Mouse (Mus musculus): ENCODE data around the gene Camta2.

Gene Camta2

DNA sequence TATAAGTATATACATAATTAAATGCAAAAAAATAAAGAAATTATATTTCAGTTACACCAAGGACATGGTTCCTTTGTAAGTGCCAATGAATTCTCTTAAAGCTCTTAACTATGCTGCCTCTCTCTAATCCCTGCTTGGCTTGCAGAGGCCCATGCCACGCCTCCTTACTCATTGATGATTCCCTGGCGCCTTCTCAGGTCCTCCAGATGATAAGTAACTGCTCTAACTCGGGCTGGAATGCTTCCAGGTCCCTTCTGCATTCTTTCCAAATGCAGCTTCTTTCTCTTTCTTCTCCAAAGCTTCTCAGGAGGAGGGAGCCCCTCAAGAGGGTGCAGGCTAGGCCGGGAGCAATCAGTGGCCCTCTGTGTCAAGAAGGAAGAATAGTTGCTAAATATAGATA, 1.7 kb upstream of the Camta2 start:
- no peak for DNase-seq

DNA sequence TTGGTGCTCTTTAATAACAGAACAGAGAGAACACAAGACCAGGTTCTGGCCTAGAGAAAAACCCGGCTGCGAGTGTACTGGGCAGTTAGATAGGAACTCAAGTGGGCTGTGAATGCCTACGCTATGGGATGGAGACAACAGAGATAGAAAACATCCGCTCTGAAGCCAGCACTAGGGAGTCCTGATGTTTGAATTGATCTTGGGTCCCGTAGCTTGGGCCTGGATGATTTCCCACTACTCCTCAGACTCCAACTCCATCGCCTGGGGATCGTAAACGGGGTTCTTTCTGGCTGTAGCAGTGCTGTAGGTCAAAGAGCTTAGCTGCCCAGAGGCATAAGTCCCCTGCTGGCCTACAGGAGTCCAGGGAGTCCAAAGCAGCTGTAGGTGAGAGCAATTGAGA, 467 bp upstream of the Camta2 start:
- DNase-seq, result no peak

DNA sequence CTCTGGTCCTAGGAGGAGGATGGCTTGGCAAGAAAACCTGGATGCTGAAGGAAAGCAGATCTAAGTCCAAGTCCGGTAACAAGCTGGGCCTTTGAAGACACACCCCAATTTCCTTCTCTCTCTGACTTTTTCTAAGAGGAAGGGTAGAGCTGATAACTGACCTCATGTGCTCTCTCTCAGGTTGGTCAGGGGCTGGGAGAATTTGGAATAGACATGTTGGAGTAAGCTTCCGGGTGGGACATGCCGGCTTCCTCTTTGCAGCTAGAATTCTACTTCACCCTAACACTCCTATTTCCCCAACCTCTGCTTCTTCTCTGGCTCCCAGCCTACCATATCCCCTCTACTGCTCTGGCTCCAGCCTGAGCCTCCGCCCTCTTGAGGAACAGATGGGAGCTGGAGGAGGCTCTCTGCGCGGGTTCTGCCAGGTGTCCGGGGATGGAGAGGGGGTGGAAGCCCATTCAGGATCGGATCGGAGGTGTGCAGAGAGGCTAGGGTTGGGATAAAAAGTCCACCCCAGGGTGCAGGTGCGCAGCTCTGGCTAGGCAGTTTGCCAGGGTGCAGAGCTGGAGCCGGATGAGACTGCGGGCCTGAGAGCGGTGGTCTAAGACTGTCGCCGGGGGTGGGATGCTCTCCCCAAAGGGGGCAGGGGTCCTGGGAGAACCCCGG, 871 bp downstream of the Camta2 start:
- no peak for DNase-seq

DNA sequence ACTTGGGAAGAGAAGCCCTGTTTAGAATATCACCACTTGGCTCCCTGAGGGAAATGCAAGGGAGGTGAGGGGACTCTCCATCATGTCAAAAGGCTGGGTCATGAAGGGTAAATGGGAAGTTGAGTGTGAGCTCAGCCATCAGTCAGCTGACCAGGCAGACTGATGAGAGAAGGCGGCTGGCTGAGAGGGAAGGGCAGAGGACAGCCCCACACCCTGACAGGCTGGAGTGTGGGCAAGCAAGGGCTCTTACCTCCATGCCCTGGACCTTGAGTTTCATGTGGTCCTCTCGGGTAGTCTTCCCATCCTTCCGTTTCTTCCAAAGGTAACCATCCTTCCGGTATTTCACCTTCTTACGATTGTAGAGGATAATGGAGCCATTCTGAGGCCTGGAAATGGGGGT, 4.3 kb downstream of the Camta2 start:
- DNase-seq, result no peak

DNA sequence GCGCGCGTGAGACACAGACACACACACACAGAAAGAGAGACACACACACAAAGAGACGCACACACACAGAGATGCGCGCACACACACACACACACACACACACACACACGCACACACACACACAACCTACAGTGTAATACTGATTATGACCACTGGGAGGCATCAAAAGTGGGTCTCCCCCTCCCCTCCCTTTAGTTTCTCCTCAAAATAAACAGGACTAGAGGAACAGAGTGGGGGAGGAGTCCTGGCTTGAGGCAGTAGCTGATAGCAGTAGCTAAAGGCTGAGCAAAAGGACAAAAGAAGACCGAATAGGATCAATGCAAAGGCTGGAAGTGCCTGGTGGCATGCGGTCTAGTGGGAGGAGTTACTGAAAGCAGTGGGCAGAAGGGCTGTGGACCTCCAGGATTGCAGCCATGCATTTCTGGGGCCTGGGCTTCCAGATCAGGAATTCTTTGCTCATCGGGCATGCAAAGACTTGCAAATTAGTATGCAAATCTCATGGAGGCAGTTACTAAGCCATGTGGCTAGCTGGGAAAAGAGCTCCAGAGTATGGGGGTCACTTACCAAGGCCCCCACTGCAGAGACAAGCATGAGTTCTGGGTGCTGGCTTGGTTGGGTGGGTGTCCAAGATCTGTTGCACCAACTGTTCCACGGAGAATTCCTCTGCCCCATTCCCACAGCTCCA, 5.9 kb downstream of the Camta2 start:
- no peak for DNase-seq

DNA sequence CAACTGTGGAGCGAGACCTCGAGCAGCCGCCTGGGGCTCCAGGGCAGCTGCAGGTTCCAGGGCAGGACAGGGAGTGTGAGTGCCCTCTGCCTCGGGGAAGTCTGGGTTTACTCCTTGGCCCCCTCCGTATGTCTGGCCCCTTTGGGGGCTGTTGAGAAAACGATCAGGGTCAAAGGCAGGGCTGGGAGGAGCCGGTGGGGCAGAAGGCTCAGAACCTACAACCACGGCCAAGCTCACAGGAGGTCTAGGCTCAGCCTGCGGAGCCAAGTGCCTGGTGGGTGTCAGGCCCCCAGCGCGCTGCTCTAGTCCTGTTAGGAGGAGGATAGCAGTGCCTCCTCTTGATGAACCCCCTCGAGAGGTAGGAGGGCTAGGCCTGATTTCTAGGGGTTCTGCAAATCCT, 6.7 kb downstream of the Camta2 start:
- DNase-seq, result no peak

DNA sequence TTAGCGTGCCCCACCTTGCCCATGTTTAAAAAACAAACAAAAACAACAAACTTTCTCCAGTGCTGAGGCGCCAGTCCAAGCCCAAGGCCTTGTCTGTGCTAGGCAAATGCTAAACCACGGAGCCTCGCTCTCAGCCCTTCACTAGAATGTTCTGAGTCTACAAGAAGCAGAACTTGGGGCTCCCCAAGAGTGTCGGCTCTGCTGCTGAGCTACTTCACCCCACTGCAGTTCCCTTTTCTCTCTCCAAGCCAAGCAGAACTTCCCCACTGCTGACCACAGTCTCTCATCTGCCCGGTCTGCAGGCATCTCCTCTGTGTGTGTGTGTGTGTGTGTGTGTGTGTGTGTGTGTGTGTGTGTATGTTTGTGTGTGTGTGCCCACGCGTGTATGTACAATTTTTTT, 8.0 kb downstream of the Camta2 start:
- DNase-seq, result no peak

DNA sequence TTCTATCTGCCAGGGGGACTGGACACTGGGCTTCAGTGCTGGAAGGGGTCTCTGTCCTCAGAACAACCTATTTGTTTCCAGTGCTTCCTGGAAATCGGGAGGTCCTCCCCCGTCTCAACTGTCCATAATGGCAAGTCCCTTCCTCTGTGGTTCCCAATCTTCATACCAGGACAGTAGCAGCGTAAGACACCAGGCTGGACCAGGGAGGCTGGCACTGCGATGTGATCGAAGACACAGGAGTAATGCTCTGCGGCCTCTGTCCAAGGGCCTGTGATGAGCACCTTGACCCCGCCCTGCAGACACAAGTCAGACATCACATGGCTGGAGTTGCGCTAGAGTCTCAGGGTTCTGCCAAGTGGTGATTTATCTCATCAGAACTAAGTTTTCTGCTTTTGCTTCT, 8.5 kb downstream of the Camta2 start:
- DNase-seq, result no peak

DNA sequence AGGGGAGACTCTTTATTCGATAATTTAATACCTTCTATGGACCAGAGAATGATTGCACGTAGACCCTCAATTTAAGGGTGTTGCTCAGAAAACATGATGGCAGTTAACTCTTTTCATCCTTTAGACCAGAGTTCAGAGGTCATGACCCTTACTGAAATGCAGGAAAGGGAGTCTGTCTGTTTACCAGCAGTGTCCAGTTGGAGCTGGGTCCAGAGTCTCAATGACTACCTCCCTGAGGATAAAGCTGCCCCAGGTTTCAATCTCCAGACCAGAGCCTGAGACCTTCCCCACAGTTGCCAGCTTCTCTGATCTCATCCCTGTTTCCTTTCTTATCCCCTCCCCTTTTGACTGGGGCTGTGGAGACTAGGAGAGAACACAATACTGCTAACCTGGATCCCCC, 9.3 kb downstream of the Camta2 start:
- DNase-seq, result no peak

DNA sequence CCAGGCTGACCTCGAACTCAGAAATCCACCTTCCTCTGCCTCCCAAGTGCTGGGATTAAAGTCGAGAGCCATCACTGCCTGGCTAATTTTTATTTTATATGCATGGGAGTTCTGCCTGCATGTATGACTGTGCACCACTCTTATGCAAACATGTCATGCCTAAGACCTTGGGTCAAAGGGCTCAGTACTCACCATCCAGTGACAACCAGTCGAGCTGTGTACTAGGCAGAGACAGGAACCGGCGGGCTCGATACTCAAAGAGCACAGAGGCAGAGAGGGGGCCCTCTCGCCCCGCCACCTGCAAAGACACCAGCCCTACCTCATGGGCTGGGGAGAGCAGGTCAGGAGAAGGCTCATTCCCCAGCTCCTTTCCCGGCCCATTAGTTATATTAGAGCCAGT, 9.8 kb downstream of the Camta2 start:
- DNase-seq, result no peak

DNA sequence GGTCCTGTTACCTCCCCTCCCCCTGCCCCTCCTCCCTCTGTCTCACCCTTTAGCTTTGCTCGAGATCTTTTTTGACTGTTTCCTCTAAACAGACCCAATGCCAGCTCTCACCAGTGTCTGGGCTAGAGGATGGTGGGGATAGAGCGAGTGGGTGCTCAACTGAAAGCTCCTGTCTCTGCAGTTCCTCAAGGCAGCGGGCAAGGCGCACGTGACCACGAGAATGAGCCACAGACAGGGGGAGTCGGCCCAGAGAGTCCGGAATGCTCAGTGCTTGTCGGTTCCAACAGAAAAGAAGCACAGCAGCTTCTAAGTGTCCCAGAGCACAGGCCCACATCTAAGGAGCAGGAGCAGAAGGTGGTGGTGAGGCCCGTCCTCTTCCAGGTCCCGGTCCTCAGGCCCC, 13.4 kb downstream of the Camta2 start:
- no peak for DNase-seq

DNA sequence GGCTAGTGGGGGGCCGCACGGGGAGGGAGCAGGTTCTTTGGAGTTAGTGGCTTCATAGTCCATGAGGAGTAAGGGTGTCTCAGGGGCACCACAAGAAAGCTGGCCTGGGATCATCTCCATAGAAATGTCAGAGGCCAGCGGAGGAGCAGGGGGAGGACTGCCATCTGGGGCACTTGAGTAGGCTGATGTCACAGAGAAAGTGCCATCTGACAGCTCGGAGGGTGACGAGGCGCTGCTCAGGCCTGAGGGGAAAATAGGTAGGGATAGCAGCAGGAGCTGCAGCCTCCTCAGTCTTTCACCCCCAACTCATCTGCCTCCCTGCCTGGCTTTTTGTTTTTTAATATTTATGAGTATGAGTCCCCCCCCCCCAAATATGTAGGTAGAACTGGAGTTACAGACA, 13.9 kb downstream of the Camta2 start:
- no peak for DNase-seq

DNA sequence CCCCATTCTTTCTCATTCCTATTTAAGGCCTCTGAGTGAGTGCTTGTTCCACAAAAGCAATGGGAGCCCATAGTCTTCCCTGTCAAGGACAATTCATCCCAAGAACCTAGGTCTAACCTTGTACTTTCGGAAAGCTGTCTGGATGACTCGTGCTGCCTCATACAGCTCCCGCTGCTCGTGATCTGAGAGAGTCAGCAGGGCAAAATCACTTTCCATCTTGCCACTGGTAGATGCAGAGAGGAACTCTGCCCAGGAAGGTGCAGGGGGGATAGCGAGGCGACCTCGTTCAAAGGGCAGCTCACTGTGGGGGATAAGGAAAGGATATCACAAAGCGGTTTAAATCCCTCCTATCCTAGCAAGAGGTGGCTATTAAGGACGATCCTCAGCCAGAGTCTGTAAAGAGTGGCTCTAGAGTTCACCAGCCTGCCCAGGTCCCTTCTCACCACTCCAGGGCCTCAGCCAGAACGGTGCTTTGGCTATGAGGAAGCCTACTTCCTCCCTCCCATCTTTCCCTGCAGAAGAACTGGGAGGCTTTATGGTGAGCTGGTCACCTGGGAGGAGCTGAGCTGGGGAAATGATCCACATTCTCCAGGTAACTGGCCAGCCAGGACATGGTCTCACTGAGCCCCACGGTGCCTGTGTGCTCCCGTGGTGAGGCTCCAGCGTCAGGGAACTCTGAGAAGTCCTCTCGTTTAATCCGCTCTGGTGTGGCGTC, 16.4 kb downstream of the Camta2 start:
- DNase-seq, result no peak

DNA sequence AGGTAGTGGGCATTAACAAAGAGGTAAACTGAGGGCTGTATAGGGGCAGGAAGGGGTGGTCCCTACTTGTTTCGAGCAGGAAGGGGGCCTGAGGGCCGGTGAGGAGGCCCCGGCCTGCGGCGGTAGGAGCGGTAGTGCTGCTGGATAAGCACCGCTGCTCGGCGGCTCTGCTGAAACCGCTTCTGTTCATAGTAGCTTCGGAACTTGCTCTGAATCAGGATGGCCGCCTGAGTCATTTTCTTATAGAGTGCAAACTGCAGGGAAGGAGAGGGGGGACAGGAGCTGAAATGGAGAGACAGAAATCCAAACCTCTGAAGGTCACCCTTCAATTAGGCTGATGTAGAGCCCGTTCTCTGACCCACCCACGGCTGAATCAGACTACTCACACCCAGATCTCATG, 17.4 kb downstream of the Camta2 start:
- peak in 1 of 2 experiments; percentile 46 for DNase-seq

DNA sequence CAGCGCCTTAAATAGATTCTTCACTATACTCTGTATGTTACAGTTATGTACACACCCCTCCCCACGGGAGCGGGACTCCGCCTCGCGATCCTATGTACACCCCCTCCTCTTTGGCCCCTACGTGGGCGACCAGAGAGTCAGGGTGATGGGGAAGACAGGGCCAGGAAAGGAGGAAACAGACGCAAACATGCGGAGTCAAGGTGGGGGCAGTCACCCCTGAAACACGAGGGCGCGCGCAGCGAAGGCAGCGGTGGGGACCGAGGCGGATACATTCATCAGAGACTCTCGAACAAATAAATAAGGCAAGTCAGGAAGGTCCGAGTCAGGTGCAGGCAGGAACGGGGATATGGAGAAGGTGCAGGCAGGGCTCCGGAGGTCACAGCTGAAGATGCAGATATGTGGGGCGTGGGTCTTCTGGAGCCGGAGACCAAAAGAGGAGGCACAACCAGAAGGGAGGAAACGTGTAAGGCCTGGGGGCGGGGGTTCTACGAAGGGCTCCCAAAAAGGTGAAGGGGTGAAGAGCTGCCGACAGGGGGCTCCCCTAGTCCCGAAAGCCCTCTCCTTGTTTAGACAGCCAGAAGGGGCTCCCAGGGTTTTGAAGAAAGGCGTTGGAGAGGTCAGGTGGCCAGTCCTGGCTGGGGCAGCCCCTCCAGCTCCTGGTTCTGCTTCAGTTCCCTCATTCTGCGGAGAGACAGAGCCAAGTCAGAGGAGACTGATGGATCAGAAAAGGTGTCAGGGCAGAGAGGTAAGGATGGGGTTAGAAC, 18.1 kb downstream of the Camta2 start:
- DNase-seq, result peak; percentile 92 to 93

DNA sequence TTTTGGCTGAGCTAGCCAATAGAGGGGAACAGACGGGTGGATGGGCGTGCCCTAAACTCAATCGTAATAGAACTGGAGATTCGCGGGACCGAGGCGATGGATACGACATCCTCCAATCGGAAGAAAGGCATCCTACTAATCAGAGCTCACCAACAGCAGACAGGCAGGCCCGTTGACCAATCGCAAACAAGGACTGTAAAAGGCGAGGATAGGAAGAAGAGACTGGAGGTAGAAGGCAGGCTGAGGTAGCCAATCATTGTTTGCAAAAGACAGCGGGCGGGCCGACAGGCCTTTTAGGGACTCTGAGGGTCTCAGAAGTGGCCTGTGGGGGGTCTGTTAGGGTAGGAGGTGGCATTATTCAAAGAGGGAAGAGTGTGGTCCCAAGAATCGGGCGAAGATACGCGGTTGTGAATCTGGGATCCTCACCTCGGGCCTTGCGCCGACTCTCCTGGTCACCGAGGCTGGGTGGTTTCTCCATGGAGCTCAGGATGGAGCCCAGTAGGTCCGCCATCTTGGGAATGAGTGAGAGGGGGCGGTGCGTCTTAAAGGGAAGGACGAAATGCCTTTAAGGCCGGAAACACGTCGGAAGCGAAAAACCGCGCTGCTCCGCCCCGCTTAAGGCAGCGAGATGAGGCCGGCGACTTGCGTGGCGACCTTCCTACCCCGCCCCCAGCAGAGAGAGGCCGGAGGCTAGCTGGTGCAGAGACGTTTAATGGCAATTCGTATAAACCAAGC, 19.0 kb downstream of the Camta2 start, which contains the start of gene Spag7:
Spag7 (minus strand) TSS at position 646 of the 735 bp plus-strand sequence.
- peak; percentile 96 for DNase-seq

DNA sequence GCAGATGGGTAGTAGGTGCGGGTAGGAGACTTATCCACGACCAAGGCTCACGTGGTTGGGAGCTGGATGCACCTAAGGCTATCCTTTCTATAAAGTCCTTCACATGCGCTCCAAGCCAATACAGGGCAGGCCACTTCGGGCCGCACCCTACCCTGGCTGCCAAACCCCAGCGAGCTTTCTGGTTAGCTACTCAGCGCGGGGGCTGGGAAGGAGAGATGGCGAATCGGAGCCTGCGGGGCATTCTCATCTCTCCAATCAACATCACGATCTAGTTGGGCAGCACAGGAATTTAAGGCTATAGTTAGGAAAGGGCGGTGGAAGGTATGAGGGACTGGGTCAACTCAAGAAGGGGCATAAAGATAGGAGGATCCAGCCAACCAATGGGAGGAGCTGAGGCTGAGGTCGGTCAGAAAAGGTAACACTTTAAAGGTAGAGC, 19.6 kb downstream of the Camta2 start:
- DNase-seq, result no peak

DNA sequence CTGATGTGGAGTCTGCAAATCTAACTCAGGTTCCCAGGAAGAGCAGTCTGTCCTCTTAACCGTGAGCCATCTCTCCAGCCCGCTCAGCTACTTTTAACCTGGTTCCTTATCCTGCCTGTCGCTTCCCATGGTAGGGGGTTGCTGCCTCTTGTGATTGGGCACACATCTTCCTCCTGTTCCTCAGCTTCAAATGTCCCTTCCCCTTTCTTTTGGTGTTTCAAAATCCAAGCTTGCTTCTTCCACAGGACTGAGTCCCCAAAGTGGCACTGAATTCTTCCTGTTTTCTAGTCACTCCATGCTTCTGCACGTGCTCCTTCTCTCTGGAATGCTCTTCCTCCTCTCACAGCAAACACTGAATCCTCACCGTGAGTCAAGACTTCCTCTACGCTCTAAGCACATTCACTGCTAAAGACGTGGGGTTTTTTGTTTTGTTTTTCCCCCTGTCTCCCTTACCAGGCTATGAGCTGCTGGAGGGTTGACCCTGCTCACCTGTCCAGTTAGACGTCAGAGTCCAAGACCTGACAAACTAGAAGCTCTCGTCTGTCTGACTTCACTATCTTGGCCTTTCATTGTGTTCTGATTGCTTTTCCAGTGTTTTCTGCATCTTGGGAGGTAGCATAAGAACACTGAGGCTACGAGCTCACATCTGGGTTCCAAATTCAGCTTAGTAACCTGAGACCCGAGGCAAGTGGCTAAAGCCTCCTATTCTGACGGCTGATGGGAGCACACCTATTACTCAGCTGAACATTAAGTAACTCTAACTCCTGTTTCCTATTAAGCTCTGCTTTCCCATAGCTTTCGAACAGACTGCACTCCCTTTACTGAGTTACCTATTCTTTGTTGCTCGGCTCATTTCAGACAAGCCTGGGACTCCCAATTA, 20.4 kb downstream of the Camta2 start:
- no peak for DNase-seq

DNA sequence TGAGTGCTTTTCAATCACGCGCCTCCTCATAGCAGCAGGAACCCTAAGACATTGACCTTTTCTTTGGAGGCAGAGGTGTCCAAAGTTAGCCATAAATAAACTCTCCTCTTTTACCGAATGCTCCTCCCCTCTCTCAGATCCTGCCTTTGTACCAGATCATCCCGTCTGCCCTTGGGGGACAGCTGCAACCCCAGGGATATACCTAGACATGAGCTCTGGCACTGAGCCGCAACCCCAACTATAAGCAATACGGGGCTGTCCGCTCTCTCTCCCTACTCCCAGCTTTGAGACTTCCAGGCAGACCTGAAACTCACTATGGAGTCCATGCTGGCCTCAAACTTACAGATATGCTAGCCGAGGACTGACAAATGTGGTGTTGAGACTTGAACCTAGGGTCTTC, 21.2 kb downstream of the Camta2 start:
- no peak for DNase-seq

DNA sequence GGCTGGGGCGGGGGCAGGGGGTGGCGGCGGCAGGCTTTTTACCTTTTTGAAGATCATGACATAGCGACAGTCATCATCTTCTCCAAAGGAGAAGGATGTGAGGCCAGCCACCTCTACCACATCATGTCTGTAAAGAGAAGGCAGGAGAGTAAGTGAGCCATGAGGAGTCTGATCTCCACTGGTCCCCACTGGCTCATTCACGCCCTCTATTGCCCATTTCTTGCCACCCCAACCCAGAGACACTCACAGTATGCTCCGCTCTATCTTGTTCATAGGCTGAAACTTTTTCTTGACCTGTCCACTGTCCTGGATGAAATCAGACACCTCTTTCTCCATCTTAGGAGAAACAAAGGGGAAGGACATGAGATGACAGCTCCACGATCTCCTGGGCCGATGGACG, 23.2 kb downstream of the Camta2 start:
- DNase-seq, result no peak

DNA sequence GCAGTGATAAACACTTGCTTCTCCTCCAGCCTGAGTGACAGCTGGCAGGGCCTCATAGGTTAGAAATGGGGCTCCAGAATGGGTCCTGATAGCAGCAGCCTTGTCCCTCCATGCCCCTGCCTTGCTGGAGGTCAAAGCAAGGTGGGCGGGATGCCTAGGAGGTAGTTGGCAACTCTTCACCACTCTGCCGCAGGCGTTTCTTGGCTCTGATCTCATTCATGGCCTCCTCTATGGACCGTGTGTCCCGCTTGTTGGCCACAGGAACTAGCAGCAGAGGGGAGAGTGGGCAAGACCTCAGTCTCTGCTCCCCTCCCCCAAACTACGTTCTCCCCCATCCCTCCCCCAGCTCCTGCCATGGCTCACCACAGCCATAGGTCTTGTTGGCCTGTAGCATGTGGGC, 23.9 kb downstream of the Camta2 start:
- DNase-seq, result no peak

DNA sequence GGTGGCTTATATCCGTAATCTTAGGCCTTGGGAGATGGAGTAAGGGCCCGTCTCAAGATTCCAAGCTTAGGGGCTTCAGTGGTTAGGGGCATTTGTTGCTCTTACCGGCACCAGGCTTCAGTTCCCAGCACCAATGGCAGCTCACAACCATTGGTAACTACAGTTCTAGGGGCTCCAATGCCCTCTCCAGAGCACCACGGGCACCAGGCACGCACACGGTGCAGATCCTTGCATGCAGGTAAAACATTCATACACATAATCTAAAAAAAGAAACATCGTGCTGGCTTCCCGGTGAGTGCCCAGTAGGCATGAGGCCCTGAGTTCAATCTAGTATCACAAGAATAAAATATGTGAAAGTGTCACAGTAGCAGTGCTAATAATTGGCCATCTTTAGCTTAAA, 24.8 kb downstream of the Camta2 start:
- DNase-seq, result no peak
